Mouse (Mus musculus) kidney, embryonic 16.5 days (tissue): ENCODE results near the gene Cav3. TPM values are rescaled to one million over a fixed set of nuclear protein-coding genes. Genes with fewer than 3 reads are reported as not detected.
A peak's percentile ranks its signal among the peaks of the same experiment; 100 is the strongest.

Experiments used
- ATAC-seq: fragments of 200-750 bp; cut with Nextera tagmentation; 2 replicates; pipeline ENCODE4 v1.8.0; 2017; ENCODE audit warnings: moderate TSS enrichment; ENCODE audit not compliant: low FRiP score, low TSS enrichment
- H3K27ac ChIP-seq: fragments of 300-500 bp; sonication (generic); 2 replicates; pipeline ENCODE4 v1.5.1; 2014; ENCODE audit warnings: low read length
- H3K27me3 ChIP-seq: fragments of 300-500 bp; sonication (generic); 2 replicates; pipeline ENCODE4 v1.6.1; 2014; ENCODE audit warnings: low read length, control low read depth, mixed read lengths; ENCODE audit not compliant: insufficient read depth
- H3K36me3 ChIP-seq: fragments of 300-500 bp; sonication (generic); 2 replicates; pipeline ENCODE4 v1.6.1; 2014; ENCODE audit warnings: low read length, control low read depth, mixed read lengths; ENCODE audit not compliant: insufficient read depth
- H3K4me1 ChIP-seq: fragments of 300-500 bp; sonication (generic); 2 replicates; pipeline ENCODE4 v1.6.1; 2014; ENCODE audit warnings: low read length, control low read depth, mixed read lengths; ENCODE audit not compliant: insufficient read depth
- H3K4me2 ChIP-seq: fragments of 300-500 bp; sonication (generic); replicated peaks from 2 replicates; pipeline ENCODE4 v1.6.1; 2014; ENCODE audit warnings: low read depth, low read length
- H3K4me3 ChIP-seq: fragments of 300-500 bp; sonication (generic); 2 replicates; pipeline ENCODE4 v1.5.1; 2014; ENCODE audit warnings: mild to moderate bottlenecking, low read length
- H3K9ac ChIP-seq: fragments of 300-500 bp; sonication (generic); replicated peaks from 2 replicates; pipeline ENCODE4 v1.6.1; 2014; ENCODE audit warnings: low read length
- H3K9me3 ChIP-seq: fragments of 300-500 bp; sonication (generic); 2 replicates; pipeline ENCODE4 v1.6.1; 2016; ENCODE audit warnings: low read length, control low read depth
- whole genome bisulfite sequencing: fragments of 180-500 bp; shearing (Covaris S2); extraction: QIAGEN DNeasy Blood & Tissue Kit; methylation state at CpG from one replicate; pipeline ENCODE4 v1.1.7; 2014; 5-methylcytosine and 5-hydroxymethylcytosine counted together
- polyA plus RNA-seq: library from polyadenylated mRNA; unstranded; fragments of >200 nt; fragmentation: Nextera tagmentation; extraction: Ambion mirVana; gene quantifications from 2 replicates; pipeline ENCODE4 v1.2.1, GENCODE M21; 2015

Gene Cav3
- polyA plus RNA-seq, 1 experiment from 2014 or later = 3.2 TPM

GRCm38 (mm10) chr6:112509590-112510131, 50.4 kb downstream of the Cav3 start:
- no peaks in the 10 kb centered on the region for H3K9me3 ChIP-seq
- H3K9ac ChIP-seq = no peak overlapping the region
- no peaks in the 10 kb centered on the region for H3K27me3 ChIP-seq
- 0 out of 2 replicates have a peak overlapping the region, but pooled peaks have one; percentile 14 for H3K27ac ChIP-seq
- no peak overlapping the region for H3K4me3 ChIP-seq
- 43% methylated on average over 2 of the region's 2 CpGs for WGBS
- ATAC-seq = peak; percentile 83
- H3K36me3 ChIP-seq = no peaks in the 10 kb centered on the region
- H3K4me2 ChIP-seq = no peak overlapping the region
- peaks cover 10% of the 10 kb centered on the region for H3K4me1 ChIP-seq

GRCm38 (mm10) chr6:112510346-112510745, 51.0 kb downstream of the Cav3 start:
- Histone ChIP-seq H3K9me3 (no peaks in the 10 kb centered on the region), H3K27me3 (no peaks in the 10 kb centered on the region), H3K9ac (no peak overlapping the region), H3K4me2 (no peak overlapping the region), H3K4me3 (no peak overlapping the region), H3K27ac (no peak overlapping the region), H3K4me1 (peaks cover 10% of the 10 kb centered on the region), H3K36me3 (no peaks in the 10 kb centered on the region)
- 42% methylated on average over 4 of the region's 4 CpGs for WGBS
- no peak for ATAC-seq

GRCm38 (mm10) chr6:112514591-112514990, 55.3 kb downstream of the Cav3 start:
- ATAC-seq = no peak
- Histone ChIP-seq H3K27me3 (no peaks in the 10 kb centered on the region), H3K27ac (no peak overlapping the region), H3K36me3 (no peaks in the 10 kb centered on the region), H3K4me1 (peaks cover 15% of the 10 kb centered on the region), H3K9ac (no peak overlapping the region), H3K9me3 (no peaks in the 10 kb centered on the region), H3K4me2 (no peak overlapping the region), H3K4me3 (no peak overlapping the region)
- WGBS = 89% methylated on average over 6 of the region's 6 CpGs

- H3K9ac ChIP-seq = no peak overlapping the region
- no peaks in the 10 kb centered on the region for H3K36me3 ChIP-seq
- H3K4me2 ChIP-seq = no peak overlapping the region
- H3K9me3 ChIP-seq = no peaks in the 10 kb centered on the region
- no peak overlapping the region for H3K4me3 ChIP-seq
- WGBS = 4% methylated on average over 1 of the region's 1 CpGs
- no peak overlapping the region for H3K27ac ChIP-seq
- peaks cover 9% of the 10 kb centered on the region; the same call in 1 of the 2 replicates for H3K4me1 ChIP-seq
- peak; percentile 84 for ATAC-seq
- no peaks in the 10 kb centered on the region for H3K27me3 ChIP-seq
These were observed 57.2 kb downstream of the Cav3 start for GRCm38 (mm10) chr6:112516496-112516895.

- WGBS = 79% methylated on average over 3 of the region's 3 CpGs
- H3K9ac ChIP-seq = no peak overlapping the region
- no peak for ATAC-seq
These were observed 58.3 kb downstream of the Cav3 start for GRCm38 (mm10) chr6:112517572-112517971.

GRCm38 (mm10) chr6:112517991-112518390, 58.7 kb downstream of the Cav3 start:
- Histone ChIP-seq H3K9me3 (no peaks in the 10 kb centered on the region), H3K4me1 (peaks cover 9% of the 10 kb centered on the region; the same call in 1 of the 2 replicates), H3K36me3 (no peaks in the 10 kb centered on the region), H3K27ac (no peak overlapping the region), H3K27me3 (no peaks in the 10 kb centered on the region), H3K9ac (no peak overlapping the region), H3K4me3 (no peak overlapping the region), H3K4me2 (no peak overlapping the region)
- ATAC-seq = no peak
- 86% methylated on average over 3 of the region's 3 CpGs for WGBS

More at GRCm38 (mm10) chr6:112517572-112517971, 58.3 kb downstream of the Cav3 start:
- H3K9me3 ChIP-seq = no peaks in the 10 kb centered on the region
- no peak overlapping the region for H3K27ac ChIP-seq
- peaks cover 9% of the 10 kb centered on the region; the same call in 1 of the 2 replicates for H3K4me1 ChIP-seq
- H3K36me3 ChIP-seq = no peaks in the 10 kb centered on the region
- no peak overlapping the region for H3K4me2 ChIP-seq
- no peak overlapping the region for H3K4me3 ChIP-seq
- H3K27me3 ChIP-seq = no peaks in the 10 kb centered on the region

Other genes starting within 250 kb of the Cav3 start
- gene Lmcd1, start 185.7 kb upstream of the Cav3 start, polyA plus RNA-seq = 24.2 and 28.6 TPM in 2 replicates
- 3.9 and 6.1 TPM in 2 replicates for gene Ssu2, start 71.5 kb upstream of the Cav3 start, polyA plus RNA-seq
- 6.4 and 7.2 TPM in 2 replicates for gene Oxtr, start 30.4 kb downstream of the Cav3 start, polyA plus RNA-seq
- 40.8 and 42.5 TPM in 2 replicates for gene Rad18, start 237.2 kb downstream of the Cav3 start, polyA plus RNA-seq